Mouse (Mus musculus) olfactory bulb, adult 2 months (tissue): ENCODE measurements around the gene Fam90a1b.

Source experiments
- CTCF ChIP-seq: fragments of 200-500 bp; IDR thresholded peaks from 2 replicates; pipeline ENCODE4 v1.5.1; 2012; ENCODE audit warnings: low read depth, mild to moderate bottlenecking, low read length, moderate library complexity; ENCODE audit not compliant: insufficient read depth
- POLR2A ChIP-seq: fragments of 200-500 bp; IDR thresholded peaks from 2 replicates; pipeline ENCODE4 v1.6.1; 2012; ENCODE audit warnings: mild to moderate bottlenecking, low read depth, low read length, moderate library complexity; ENCODE audit not compliant: insufficient read depth

GRCm38 (mm10) chrX:94321036-94321902 is 45.3 kb downstream of the Fam90a1b start:
- TF ChIP-seq CTCF (no peak), POLR2A (no peak)
